Mouse (Mus musculus) cerebellum, adult 2 months (tissue): Measurements from ENCODE around the gene Mtch2.

Experiments
- CTCF ChIP-seq: fragments of 200-500 bp; IDR thresholded peaks from 2 replicates; pipeline ENCODE4 v1.5.1; 2011; ENCODE audit warnings: low read depth, mild to moderate bottlenecking, control low read depth, low read length, moderate library complexity, borderline replicate concordance; ENCODE audit not compliant: insufficient read depth
- POLR2A ChIP-seq: fragments of 200-500 bp; IDR thresholded peaks from 2 replicates; pipeline ENCODE4 v1.6.1; 2011; ENCODE audit warnings: low read length, control low read depth, borderline replicate concordance; ENCODE audit not compliant: insufficient read depth

- TF ChIP-seq POLR2A (no peak), CTCF (no peak)
Measured at GRCm38 (mm10) chr2:90818710-90819109, 28.2 kb upstream of the Mtch2 start.
